Mouse (Mus musculus) common myeloid progenitor, adult 5-6 weeks (primary cell): Measurements from ENCODE around the gene Ldlrad3. TPM values are rescaled to one million over a fixed set of nuclear protein-coding genes. Genes with fewer than 3 reads are reported as not detected.

ENCODE experiments used
- ATAC-seq: replicated peaks from 2 replicates; pipeline ENCODE4 v1.8.0; 2016; ENCODE audit warnings: low read depth, mild to moderate bottlenecking, moderate TSS enrichment, inconsistent platforms; ENCODE audit not compliant: poor library complexity, severe bottlenecking
- total RNA-seq: library from RNA; stranded (forward); fragments of 200-1000, 187-1606 nt; gene quantifications from 2 replicates; pipeline ENCODE4 v1.2.3, GENCODE M21; 2017

The Ldlrad3 gene
- total RNA-seq, 1 experiment from 2014 or later = 9.2 TPM

GRCm38 (mm10) chr2:102191736-102192135 lies 5.6 kb upstream of the Ldlrad3 start:
- ATAC-seq = no peak

GRCm38 (mm10) chr2:102190956-102191355 lies 4.8 kb upstream of the Ldlrad3 start:
- no peak for ATAC-seq

GRCm38 (mm10) chr2:102185069-102185950 lies 875 bp downstream of the Ldlrad3 start:
- 0 out of 2 replicates have a peak, but pooled peaks have one; percentile 4 for ATAC-seq

- ATAC-seq = no peak
Measured at GRCm38 (mm10) chr2:102183720-102184480, 2.3 kb downstream of the Ldlrad3 start.

GRCm38 (mm10) chr2:102181459-102181858 lies 4.7 kb downstream of the Ldlrad3 start:
- peak; percentile 51 for ATAC-seq

GRCm38 (mm10) chr2:102176434-102176772 lies 9.8 kb downstream of the Ldlrad3 start:
- ATAC-seq = no peak

- ATAC-seq = no peak
Measured at GRCm38 (mm10) chr2:102175741-102176433, 10.3 kb downstream of the Ldlrad3 start.

- ATAC-seq = no peak
Measured at GRCm38 (mm10) chr2:102172458-102172857, 13.7 kb downstream of the Ldlrad3 start.

GRCm38 (mm10) chr2:102166550-102167325 lies 19.4 kb downstream of the Ldlrad3 start:
- peak; percentile 30; the same call in 1 of the 2 replicates for ATAC-seq

- peak; percentile 81 for ATAC-seq
Measured at GRCm38 (mm10) chr2:102163106-102163505, 23.1 kb downstream of the Ldlrad3 start.

GRCm38 (mm10) chr2:102157555-102157954 lies 28.6 kb downstream of the Ldlrad3 start:
- no peak for ATAC-seq

GRCm38 (mm10) chr2:102157010-102157409 lies 29.2 kb downstream of the Ldlrad3 start:
- ATAC-seq = no peak

- ATAC-seq = no peak
Measured at GRCm38 (mm10) chr2:102156460-102156859, 29.7 kb downstream of the Ldlrad3 start.

GRCm38 (mm10) chr2:102155306-102156015 lies 30.7 kb downstream of the Ldlrad3 start:
- ATAC-seq = no peak

GRCm38 (mm10) chr2:102154771-102155211 lies 31.4 kb downstream of the Ldlrad3 start:
- peak; percentile 51; the same call in 1 of the 2 replicates for ATAC-seq

- peak; percentile 10; the same call in 1 of the 2 replicates for ATAC-seq
Measured at GRCm38 (mm10) chr2:102154328-102154727, 31.9 kb downstream of the Ldlrad3 start.

GRCm38 (mm10) chr2:102153516-102153915 lies 32.7 kb downstream of the Ldlrad3 start:
- ATAC-seq = no peak

GRCm38 (mm10) chr2:102152851-102153250 lies 33.3 kb downstream of the Ldlrad3 start:
- ATAC-seq = no peak

- ATAC-seq = no peak
Measured at GRCm38 (mm10) chr2:102149058-102149457, 37.1 kb downstream of the Ldlrad3 start.
